Mouse (Mus musculus) spleen, embryonic (tissue): Measurements from ENCODE around the gene Gm5891.
"Not testable (repeated sequence)": the region's sequence is repeated elsewhere in the genome, so short reads cannot be mapped to it uniquely, and the experiment has no call there.

Experiments used
- CTCF ChIA-PET: fragments of 350-600 bp; sonication (Branson Sonifier 250); formaldehyde crosslinking; loops from one replicate; lab custom pipeline; 2022; lab: Charles Lee

The Gm5891 gene

DNA sequence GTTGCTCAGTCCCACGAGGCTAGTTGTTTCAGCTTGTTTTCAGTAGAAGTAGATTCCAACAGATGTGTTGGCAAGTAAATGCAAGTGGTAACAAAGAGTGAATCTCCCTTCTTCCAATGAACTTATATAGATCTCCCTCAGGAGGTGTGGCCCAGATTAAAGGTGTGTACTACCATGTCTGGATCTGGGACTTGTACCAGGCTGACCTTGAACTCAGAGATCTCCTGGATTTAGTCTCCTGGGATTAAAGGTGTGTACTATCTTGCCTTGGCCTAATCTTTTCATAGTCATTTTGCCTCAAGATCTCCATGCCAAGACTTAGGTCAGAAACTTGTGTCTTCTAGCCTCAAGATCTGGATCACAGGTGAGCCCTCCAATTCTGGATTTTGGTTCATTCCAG lies at the start of gene Gm5891:
Gene Gm5891 (minus strand): TSS at position 101 of the 400 bp plus-strand sequence.
- CTCF ChIA-PET, result not testable (repeated sequence)
